ENCODE assay signal across 9 mouse cellular contexts in the genomic region with DNA sequence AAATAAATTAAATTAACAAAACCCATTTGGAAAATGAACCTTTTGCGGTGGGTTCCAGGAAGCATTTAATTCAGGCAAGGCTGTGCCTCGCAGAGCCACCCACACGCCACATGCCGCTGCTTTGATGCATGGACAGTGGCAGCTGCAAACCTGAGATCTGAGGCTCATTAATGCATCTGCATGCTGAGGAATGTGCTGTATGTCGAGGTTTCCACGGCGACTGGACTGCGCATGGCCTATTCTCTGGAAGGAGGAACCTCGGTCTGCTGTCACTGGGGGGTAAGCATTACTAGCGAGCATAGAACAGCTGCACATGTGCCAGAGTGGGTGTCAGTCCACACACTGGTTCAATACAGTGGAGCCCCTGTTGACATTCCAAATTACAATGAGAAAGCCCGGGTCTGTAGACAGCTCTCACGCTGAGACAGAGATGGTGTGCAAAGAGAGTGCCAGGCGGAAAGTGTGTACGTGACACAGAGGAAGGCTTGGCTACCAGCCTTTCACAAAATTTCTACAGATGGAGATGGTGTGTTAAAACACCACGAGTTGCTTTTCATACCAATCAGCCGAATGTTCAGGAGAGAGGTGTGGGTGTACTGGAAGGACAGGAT.
DNase-seq lines count a peak whose midpoint lies in the region; ATAC-seq and TF ChIP-seq lines count a peak whose summit lies in the region.
"Had no signal": no experiment of that assay in that cellular context is flagged by ENCODE, and none has a peak within 500 bp of the region (broad histone marks: within the 10 kb centered on the region; RNA-seq: fewer than 3 reads in every experiment).

No protein-coding gene starts in this region.

- H3K27ac ChIP-seq in kidney, postnatal 0 days: no peak overlapping the region
- H3K27ac ChIP-seq in kidney, adult 2 months (ENCODE audit: insufficient read depth, low read depth, low read length): no peak overlapping the region
- peak overlapping the region; percentile 30 for H3K27ac ChIP-seq in hindbrain, embryonic 10.5 days
- H3K27ac ChIP-seq in limb, embryonic 12.5 days: no peak overlapping the region
- H3K27ac ChIP-seq in thymus, adult 2 months (ENCODE audit: control insufficient read depth, insufficient read depth, low read length): no peak overlapping the region

- no peaks in the 10 kb centered on the region for H3K27me3 ChIP-seq in kidney, postnatal 0 days (ENCODE audit: insufficient read depth, low read length)
- H3K27me3 ChIP-seq in kidney, adult 2 months (replicated peaks; ENCODE audit: control insufficient read depth, insufficient read depth, low read length): no peaks in the 10 kb centered on the region
- H3K27me3 ChIP-seq in hindbrain, embryonic 10.5 days (ENCODE audit: insufficient read depth, poor library complexity, severe bottlenecking): no peaks in the 10 kb centered on the region; the same call in 1 of the 2 replicates
- no peaks in the 10 kb centered on the region for H3K27me3 ChIP-seq in limb, embryonic 12.5 days
- no peaks in the 10 kb centered on the region for H3K27me3 ChIP-seq in thymus, adult 2 months (ENCODE audit: control insufficient read depth, insufficient read depth, low read length)

- 0 out of 2 replicates have a peak, but pooled peaks cover 14% of the 10 kb centered on the region for H3K4me1 ChIP-seq in kidney, postnatal 0 days (replicated peaks; ENCODE audit: insufficient read depth, low read length)
- no peaks in the 10 kb centered on the region for H3K4me1 ChIP-seq in kidney, adult 2 months (ENCODE audit: control insufficient read depth, insufficient read depth, low read length)
- peaks cover 37% of the 10 kb centered on the region for H3K4me1 ChIP-seq in hindbrain, embryonic 10.5 days (replicated peaks)
- peaks cover 24% of the 10 kb centered on the region for H3K4me1 ChIP-seq in limb, embryonic 12.5 days (replicated peaks)
- H3K4me1 ChIP-seq in thymus, adult 2 months (replicated peaks; ENCODE audit: control insufficient read depth, insufficient read depth, low read length): 0 out of 2 replicates have a peak, but pooled peaks cover 2% of the 10 kb centered on the region

- no peaks in the 10 kb centered on the region for H3K36me3 ChIP-seq in kidney, postnatal 0 days (ENCODE audit: insufficient read depth, low read length)
- H3K36me3 ChIP-seq in kidney, adult 2 months (ENCODE audit: control insufficient read depth, insufficient read depth, low read length): no peaks in the 10 kb centered on the region
- H3K36me3 ChIP-seq in hindbrain, embryonic 10.5 days: 0 out of 2 replicates have a peak, but pooled peaks cover 6% of the 10 kb centered on the region
- no peaks in the 10 kb centered on the region for H3K36me3 ChIP-seq in limb, embryonic 12.5 days
- no peaks in the 10 kb centered on the region for H3K36me3 ChIP-seq in thymus, adult 2 months (ENCODE audit: control insufficient read depth, insufficient read depth, low read length)

- H3K4me3 ChIP-seq in kidney, postnatal 0 days (replicated peaks; ENCODE audit: low read depth, low read length): no peak overlapping the region
- H3K4me3 ChIP-seq in kidney, adult 2 months (ENCODE audit: insufficient read depth, low read depth, low read length): no peak overlapping the region
- peak overlapping the region; percentile 21 for H3K4me3 ChIP-seq in hindbrain, embryonic 10.5 days
- H3K4me3 ChIP-seq in limb, embryonic 12.5 days (replicated peaks): no peak overlapping the region
- H3K4me3 ChIP-seq in thymus, adult 2 months (ENCODE audit: control insufficient read depth, insufficient read depth, low read length): no peak overlapping the region

- no peak for TF ChIP-seq POLR2A in kidney, adult 2 months (IDR thresholded peaks at IDR 0.05; ENCODE audit: low read depth, low read length)
- no peak for TF ChIP-seq POLR2A in thymus, adult 2 months (IDR thresholded peaks at IDR 0.05; ENCODE audit: control insufficient read depth, extremely low read depth, insufficient read depth, low read length, poor library complexity)

- H3K4me2 ChIP-seq in kidney, postnatal 0 days (ENCODE audit: low read length): no peak overlapping the region
- H3K4me2 ChIP-seq in limb, embryonic 12.5 days: peak overlapping the region; percentile 33

- TF ChIP-seq CTCF in kidney, postnatal 0 days (IDR thresholded peaks at IDR 0.05; ENCODE audit: low read depth): no peak
- no peak for TF ChIP-seq CTCF in kidney, adult 2 months (conservative IDR thresholded peaks at IDR 0.05; ENCODE audit: insufficient read depth, insufficient read length, low read depth, low read length)
- TF ChIP-seq CTCF in thymus, adult 2 months (IDR thresholded peaks at IDR 0.05; ENCODE audit: borderline replicate concordance, control insufficient read depth, extremely low read depth, insufficient read depth, low read length, poor library complexity): no peak

- no peak overlapping the region for H3K9ac ChIP-seq in kidney, postnatal 0 days (ENCODE audit: low read depth, low read length)
- H3K9ac ChIP-seq in limb, embryonic 12.5 days (replicated peaks): no peak overlapping the region

- no peak for DNase-seq in kidney, postnatal 0 days (ENCODE audit: low spot score)
- DNase-seq in kidney, adult 2 months: no peak
- peak; percentile 76 for DNase-seq in hindbrain, embryonic 10.5 days (ENCODE audit: low spot score)
- DNase-seq in right cerebral cortex, postnatal 10 days (ENCODE audit: low spot score in 2 of 2): peak; percentile 57 to 76
- no peak for DNase-seq in thymus, adult 2 months
- no peak for DNase-seq in thymus, postnatal 10 days (ENCODE audit: low spot score in 2 of 2)
- DNase-seq in adrenal gland, postnatal 14 days: no peak

- 48% methylated on average over 16 of the region's 16 CpGs for WGBS in kidney, postnatal 0 days
- 64% methylated on average over 16 of the region's 16 CpGs for WGBS in kidney, adult 2 months
- WGBS in hindbrain, embryonic 10.5 days: 21% methylated on average over 16 of the region's 16 CpGs
- WGBS in limb, embryonic 12.5 days: 24% methylated on average over 16 of the region's 16 CpGs
- WGBS in thymus, adult 2 months: 86% methylated on average over 16 of the region's 16 CpGs

- ATAC-seq in kidney, postnatal 0 days (replicated peaks; ENCODE audit: low FRiP score, low read depth): peak; percentile 54; the same call in 1 of the 2 replicates
- ATAC-seq in limb, embryonic 12.5 days (ENCODE audit: insufficient number of reproducible peaks, insufficient read depth, low FRiP score, low TSS enrichment, low read depth): peak; percentile 90
- ATAC-seq: intestine, postnatal 0 days had no signal

- no peaks in the 10 kb centered on the region for H3K9me3 ChIP-seq in kidney, postnatal 0 days (replicated peaks; ENCODE audit: low read length)
- H3K9me3 ChIP-seq in hindbrain, embryonic 10.5 days: peaks cover 16% of the 10 kb centered on the region
- H3K9me3 ChIP-seq in limb, embryonic 12.5 days: peaks cover 8% of the 10 kb centered on the region

Comparison
In these comparisons a context has a peak if more than half of its experiments do, and no peak if none do; other contexts are left out.
1. DNase-seq: peak in hindbrain, embryonic 10.5 days (single experiment) and right cerebral cortex, postnatal 10 days (2 of 2); none in kidney, postnatal 0 days (single experiment), kidney, adult 2 months (single experiment), thymus, adult 2 months (single experiment), thymus, postnatal 10 days (0 of 2) and adrenal gland, postnatal 14 days (single experiment).